Mouse (Mus musculus) thymus, postnatal 36 days (tissue): ENCODE results near the gene Hpcal1.
A peak's percentile ranks its signal among the peaks of the same experiment; 100 is the strongest.

Experiments
- DNase-seq, 2 experiments: peaks; one replicate each; pipeline ENCODE4 v3.0.0; 2022; ENCODE audit warnings: mixed read lengths in 2 of 2

Gene Hpcal1

GRCm38 (mm10) chr12:17690564-17691281, at the start of gene Hpcal1:
Gene Hpcal1 (plus strand): TSS chr12:17690856.
- DNase-seq = peak; percentile 93 to 97

DNA sequence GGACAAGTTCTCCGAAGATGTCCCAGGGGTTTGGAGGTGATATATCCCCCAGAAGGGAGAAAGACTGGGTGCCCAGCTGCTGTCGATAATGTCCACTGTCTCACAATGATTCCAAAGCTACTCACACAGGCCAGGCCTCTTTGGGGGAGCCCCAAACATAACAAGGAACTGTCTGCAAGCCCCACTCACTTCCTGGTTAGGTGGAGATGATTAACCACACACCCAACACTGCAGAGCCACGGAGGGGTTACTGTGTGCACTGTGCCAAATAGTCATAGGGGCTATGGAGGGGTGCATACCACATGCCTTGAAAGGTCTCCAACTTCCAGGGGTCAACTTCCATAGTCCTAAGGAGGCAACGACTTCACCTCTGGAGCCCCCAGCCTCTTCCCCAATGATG, 49.4 kb upstream of the Hpcal1 start:
- no peak for DNase-seq

GRCm38 (mm10) chr12:17644385-17645222, 46.1 kb upstream of the Hpcal1 start:
- DNase-seq = no peak

DNA sequence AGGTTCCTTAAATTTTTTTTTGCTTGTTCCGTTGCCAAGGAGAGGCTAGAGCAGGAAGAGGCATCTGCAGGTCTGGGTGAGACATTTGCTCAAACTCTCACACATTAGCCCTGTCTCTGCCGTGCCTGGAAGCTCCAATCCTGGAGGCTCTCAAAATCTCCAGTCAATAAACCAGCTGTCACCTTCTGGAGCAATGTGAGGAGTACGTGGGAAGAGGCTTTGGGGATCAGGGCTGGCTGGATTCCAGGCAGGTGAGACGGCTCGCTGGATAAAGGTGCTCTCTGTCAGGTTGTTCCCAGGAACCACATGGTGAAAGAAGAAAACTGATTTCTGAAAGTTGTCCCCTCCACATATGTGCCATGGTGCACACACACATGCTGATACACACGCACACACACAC, 44.2 kb upstream of the Hpcal1 start:
- DNase-seq = no peak

DNA sequence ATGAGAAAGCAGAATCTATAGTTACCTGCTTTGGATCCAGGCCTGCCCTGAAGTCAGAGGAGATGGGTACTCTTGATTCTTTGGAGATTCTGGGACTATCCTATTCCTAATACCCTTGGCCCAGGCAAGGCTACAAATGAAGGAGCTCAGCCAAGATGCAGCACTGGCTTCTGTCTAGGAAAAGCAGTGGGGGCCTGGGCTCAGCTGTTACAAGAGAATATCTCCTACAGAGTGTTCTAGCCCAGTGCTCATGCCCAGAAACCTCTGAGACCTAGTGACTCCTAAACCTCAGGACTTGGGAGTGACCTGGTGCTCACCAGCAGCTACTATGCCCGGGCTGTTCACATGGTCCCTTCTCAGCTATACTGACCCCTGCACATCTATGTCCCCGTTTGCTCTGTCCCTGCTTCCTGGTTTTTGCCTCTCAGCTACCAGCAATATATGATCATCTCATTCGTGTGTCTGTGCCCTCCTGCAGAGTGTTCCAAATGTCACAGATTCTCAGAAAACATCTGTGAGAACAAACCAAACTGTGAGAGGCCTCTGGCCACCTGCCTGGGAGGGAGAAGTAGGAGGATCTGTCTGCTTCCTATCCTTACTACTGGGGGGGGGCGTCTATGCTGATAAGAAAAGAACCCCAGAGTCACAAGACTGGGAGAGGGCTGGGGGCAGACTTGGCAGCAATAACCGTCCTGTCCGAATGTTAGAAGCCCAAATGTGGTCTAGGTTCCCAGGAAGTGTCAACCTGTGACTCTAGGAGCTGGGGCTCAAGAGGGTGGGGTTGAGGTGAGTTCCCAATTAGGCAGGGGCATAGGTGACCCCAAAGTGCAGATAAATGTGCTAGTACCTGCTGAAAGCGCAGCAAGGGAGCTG, 39.2 kb upstream of the Hpcal1 start:
- DNase-seq = no peak

DNA sequence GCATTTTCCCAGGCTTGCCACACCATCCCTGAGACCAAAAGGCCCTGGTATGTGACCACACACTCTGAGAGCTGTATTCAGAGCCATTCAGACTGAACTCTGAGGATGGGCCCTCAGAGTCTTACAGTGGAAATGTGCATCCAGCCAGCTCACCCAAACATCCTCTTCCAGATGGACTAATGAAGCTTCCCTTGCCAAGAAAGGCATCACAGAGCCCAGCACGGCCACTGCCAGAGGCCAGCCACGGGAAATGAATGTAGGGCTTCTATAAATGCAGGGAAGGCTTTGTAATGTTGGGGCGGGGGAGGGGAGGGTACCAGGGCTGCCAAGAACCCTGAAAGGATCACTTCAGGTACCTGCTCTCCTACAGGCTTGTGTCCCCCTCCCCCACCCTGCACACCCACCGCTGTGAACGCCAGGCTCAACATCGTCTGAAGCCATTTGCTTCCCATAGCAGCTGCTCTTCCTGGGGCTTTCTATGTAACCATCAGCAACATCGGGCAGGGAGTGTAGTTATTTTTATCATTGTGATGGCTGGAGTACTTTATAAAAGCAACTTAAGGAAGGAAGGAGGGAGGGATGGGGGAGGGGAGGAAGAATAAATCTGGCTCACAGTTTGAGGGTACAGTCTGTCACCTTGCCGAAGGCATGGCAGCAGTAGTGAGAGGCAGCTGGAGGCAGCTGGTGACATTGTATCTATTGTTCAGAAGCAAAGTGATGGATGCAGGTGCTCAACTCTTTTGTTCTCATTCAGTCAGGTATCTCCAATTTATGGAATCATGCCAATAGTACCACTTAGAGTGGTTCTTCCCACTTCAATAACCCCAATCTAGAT, 38.2 kb upstream of the Hpcal1 start:
- DNase-seq = no peak

DNA sequence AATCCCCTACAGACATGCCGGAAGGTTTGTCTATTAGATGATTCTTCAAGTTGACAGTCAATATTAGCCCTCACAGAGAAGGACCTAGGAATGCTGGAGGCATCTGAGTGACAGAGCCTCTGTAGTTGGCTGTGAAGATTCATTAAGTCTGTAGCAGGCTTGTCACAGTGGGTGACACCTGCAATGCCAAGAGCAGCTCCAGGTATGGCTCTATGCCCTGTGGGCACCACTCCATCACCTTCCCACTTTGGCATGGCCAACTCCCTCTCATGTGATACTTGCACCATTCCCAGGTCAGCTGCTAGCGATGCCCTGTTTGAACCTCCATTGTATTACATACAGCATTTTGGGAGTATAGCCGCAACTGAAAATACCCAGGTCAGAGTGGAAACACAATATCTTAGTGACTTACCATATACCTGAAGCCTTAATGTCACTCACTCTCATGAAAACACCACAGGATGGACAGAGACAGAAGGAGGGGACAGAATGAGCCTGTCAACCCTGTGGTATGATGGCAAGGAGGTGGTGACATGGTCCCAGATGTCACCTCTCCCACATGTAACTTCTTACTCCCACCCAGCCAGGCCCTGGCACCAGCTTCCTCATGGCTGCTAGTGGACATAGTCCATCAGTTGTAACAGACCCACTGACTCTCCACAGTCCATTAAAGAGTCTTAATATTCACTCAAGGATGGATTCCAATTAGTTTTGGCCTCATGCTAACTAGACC, 37.4 kb upstream of the Hpcal1 start:
- no peak for DNase-seq

DNA sequence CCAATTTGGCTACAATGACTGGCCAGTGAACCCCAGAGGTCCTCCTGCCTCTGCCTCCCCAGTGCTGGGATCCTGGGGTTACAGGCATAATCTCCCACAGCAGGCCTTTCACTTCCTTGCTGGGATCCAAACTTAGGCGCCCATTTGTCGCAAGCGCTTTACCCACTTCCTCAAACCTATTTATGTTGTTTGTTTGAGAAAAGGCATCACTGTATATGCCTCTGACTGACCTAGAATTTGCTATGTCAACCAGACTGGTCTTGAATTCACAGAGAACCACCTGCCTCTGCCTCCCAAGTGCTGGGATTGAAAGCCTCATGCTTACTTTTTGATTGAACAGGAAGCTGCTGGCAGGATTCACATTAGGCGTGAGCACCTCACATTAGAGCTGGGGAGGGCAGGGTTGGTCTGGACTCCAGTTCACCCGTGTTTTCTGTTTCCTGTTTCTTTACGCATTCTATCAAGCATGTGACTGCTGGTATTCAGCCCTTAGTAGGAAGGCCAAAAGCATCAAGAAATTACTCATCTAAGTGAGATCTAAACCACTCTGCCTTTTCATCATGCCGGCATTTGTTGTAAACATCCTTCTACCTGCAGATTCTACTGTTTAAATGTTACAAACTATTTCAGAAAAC, 33.0 kb upstream of the Hpcal1 start:
- DNase-seq = no peak

DNA sequence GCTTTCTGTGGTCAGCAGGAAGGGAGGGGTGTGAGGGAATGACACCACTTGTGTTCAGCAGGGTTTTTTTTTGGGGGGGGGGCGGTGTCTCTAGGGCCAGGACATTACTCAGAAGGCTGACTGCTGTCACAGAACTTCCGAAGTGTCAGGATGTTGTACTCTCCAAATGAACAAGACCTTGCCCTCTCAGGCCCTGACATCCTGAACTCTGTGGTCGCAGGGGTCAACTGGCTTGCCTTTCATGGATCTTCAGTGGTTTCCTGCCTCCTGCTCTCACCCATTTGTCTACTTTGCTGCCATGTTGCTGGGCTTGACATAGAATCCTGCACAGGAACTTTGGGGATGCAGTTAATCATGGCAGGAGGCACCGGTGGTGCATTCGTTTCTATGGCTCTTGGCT, 32.1 kb upstream of the Hpcal1 start:
- DNase-seq = no peak

DNA sequence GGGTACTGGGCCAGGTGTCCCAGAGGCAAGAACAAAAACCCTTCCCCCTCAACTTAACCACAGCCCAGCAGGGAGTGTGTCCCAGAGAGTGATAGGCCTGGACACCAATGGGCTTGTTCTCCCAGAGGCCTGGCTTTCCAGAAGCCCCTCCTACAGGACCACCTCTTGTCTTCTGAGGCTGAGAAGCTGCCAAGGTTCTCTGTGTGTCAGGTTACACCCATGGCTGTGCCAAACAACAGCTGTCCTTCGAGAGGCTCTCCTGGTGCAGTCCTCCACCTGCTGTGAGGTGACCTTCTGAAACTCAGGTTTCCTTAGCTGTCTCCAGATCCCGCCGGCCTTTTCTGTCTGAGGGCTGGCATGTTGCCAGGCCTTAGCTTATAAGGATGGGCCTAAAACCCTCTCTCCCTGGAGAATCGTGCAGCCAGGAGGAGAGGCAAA, 29.2 kb upstream of the Hpcal1 start:
- DNase-seq = no peak

DNA sequence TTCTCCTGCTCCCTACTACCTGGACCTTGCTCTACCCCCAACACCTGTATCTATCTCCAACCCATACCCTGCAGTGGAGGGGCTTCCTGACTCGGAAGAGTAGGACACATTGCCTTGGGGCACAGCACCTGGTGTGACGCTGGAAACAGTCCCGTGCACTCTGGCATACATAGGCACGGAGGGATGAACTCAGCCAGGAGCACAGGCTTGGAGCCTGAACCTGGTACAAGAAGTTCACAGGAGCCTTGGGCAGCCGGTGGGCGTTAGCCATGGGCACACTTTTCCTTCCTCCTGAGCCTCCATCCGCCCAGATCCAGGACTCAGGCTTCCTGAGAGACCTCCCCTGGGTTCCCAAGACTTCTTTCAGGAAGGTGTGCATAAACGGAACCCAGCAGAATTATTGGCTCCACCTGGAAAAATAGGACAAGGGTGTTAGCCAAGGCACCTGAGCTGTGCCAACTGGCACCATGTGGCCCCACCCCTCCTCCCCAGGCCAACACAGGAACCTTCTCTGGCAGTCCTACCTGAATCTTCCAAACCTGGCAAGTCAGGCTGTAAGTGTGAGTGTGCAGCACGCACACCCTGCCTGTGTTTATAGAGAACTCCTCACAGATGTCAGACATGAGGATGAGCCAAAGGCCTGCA, 26.5 kb upstream of the Hpcal1 start:
- DNase-seq = no peak

GRCm38 (mm10) chr12:17665906-17666326, 24.7 kb upstream of the Hpcal1 start:
- no peak for DNase-seq

GRCm38 (mm10) chr12:17666616-17667015, 24.0 kb upstream of the Hpcal1 start:
- peak; percentile 42 to 51 for DNase-seq

GRCm38 (mm10) chr12:17673729-17674128, 16.9 kb upstream of the Hpcal1 start:
- DNase-seq = no peak

- no peak for DNase-seq
Observed at GRCm38 (mm10) chr12:17674182-17674812, 16.4 kb upstream of the Hpcal1 start.

DNA sequence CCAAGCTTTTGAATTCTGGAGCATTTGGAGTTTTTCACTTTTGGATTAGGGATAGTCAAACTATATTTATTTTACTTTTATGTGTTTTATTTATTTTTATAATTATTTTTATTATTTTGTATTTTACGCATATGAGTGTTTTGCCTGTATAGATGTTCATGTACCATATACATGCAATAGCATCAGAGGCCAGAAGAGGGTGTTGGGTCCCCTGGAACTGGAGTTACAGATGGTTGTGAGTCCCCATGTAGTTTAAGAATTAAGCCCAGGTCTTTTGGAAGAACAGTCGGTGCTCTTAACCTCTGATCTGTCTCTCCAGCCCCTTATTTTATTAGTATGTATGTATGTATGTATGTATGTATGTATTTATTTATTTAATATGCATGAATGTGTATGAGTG, 12.9 kb upstream of the Hpcal1 start:
- peak; percentile 30 to 35 for DNase-seq

GRCm38 (mm10) chr12:17679571-17679970, 11.1 kb upstream of the Hpcal1 start:
- no peak for DNase-seq

DNA sequence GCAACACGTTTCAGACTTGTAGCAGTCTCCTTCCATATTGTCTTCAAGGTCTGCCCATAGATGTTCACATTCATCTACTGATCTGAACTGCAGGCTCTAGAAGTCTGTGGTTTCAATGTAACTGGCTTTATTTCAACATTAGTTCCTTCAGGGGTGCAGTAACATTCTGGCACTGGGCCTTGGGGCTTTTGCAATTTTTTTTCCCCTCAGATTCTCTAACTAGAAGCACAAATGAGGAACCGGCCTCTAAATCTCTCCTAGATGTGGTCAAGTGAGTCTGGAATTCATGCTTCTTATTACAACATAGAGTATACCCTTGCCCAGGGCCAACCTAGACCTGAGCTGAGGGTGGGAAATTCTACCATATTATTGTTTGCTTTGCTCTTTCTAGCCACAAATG, 8.5 kb upstream of the Hpcal1 start:
- DNase-seq = no peak

GRCm38 (mm10) chr12:17684315-17684714, 6.3 kb upstream of the Hpcal1 start:
- DNase-seq = no peak

DNA sequence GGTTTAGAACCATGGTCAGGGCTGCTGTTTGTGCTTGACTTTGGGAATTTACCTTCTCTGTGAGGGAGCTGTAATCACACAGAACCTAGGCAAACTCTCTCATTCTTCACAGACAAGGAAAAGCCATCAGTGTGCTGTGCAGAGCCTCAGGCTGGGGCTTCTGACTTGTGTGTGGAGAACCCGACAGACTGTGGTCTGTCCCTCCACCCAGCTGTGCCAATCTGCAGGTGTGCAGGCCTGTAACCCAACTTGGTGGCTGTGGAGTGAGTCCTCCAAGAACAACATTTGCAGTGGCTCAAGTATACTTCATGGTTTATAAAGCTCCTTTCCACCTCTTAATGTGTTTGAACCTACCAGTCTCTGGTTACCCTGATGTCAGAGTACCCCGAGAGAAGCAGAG, 4.5 kb upstream of the Hpcal1 start:
- DNase-seq = peak; percentile 37 to 69
